ENCODE assay signal across 8 mouse cellular contexts in the genomic region with DNA sequence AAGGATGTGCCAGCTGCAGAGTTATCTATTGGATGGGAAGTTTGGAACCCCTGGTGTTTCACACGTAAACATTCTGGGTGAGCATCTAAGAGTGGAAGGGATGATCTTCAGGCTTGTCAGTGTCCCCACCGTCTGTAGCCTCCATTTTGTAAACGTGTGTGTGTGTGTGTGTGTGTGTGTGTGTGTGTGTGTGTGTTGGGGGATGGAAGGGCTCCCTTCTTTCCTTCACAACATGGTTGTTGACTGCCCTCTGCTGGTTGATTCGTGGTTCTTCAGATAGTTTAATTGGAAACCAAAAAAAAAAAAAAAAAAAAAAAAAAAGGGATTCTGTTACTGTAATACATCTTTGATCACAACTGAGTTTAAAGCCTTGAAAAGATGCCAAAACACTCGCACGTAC. TPM values are rescaled to one million over a fixed set of nuclear protein-coding genes. Genes with fewer than 3 reads are reported as not detected.
DNase-seq lines count a peak whose midpoint lies in the region; ATAC-seq and TF ChIP-seq lines count a peak whose summit lies in the region.

No protein-coding gene starts in this region.

- ATAC-seq in forebrain, embryonic 13.5 days, result peak; percentile 17; the same call in 1 of the 2 replicates
- ATAC-seq in lung, postnatal 0 days, result peak; percentile 9; the same call in 1 of the 2 replicates

- H3K27ac ChIP-seq in MEL (ENCODE audit: control insufficient read depth, low read depth, low read length), result no peak overlapping the region
- no peak overlapping the region for H3K27ac ChIP-seq in forebrain, embryonic 13.5 days
- H3K27ac ChIP-seq in layer of hippocampus, adult 2 months, result peak overlapping the region; percentile 72
- no peak overlapping the region for H3K27ac ChIP-seq in lung, postnatal 0 days (ENCODE audit: low read length)

- peak; percentile 90 for TF ChIP-seq RAD21 in MEL (IDR thresholded peaks at IDR 0.05; ENCODE audit: low read depth, low read length)

- H3K9me3 ChIP-seq in MEL (replicated peaks; ENCODE audit: insufficient read depth, low read length), result no peaks in the 10 kb centered on the region
- no peaks in the 10 kb centered on the region for H3K9me3 ChIP-seq in forebrain, embryonic 13.5 days (replicated peaks)
- no peaks in the 10 kb centered on the region for H3K9me3 ChIP-seq in lung, postnatal 0 days (ENCODE audit: low read length)

- H3K4me2 ChIP-seq in forebrain, embryonic 13.5 days, result peak overlapping the region; percentile 37
- no peak overlapping the region for H3K4me2 ChIP-seq in lung, postnatal 0 days (replicated peaks; ENCODE audit: low read depth, low read length)

- peak; percentile 91 for DNase-seq in MEL (ENCODE audit: low read depth, low spot score)
- peak; percentile 66 for DNase-seq in c-Kit-positive CD71-positive TER-119-negative erythroid progenitor cells, embryonic 14.5 days (ENCODE audit: low read depth)
- peak; percentile 69 to 72 for DNase-seq in heart, postnatal 36 days
- peak; percentile 76 to 81 for DNase-seq in layer of hippocampus, adult 2 months (ENCODE audit: low spot score in 2 of 2)
- peak; percentile 87 for DNase-seq in lung, postnatal 0 days (ENCODE audit: low spot score)
- DNase-seq in ovary, postnatal 10 days (ENCODE audit: low spot score), result peak; percentile 21
- DNase-seq in thymus, postnatal 4 days, result peak; percentile 76

- peak overlapping the region; percentile 34 to 56 for H3K4me3 ChIP-seq in MEL (ENCODE audit: control insufficient read depth in 1 of 2, insufficient read depth in 1 of 2, low read depth in 2 of 2, low read length in 2 of 2)
- H3K4me3 ChIP-seq in forebrain, embryonic 13.5 days, result no peak overlapping the region; the same call in 1 of the 2 replicates
- H3K4me3 ChIP-seq in layer of hippocampus, adult 2 months, result no peak overlapping the region
- H3K4me3 ChIP-seq in lung, postnatal 0 days (ENCODE audit: low read depth, low read length), result no peak overlapping the region

- TF ChIP-seq EP300 in MEL (IDR thresholded peaks at IDR 0.05; ENCODE audit: low read depth in 1 of 2, low read length in 2 of 2), result peak in 1 of 2 experiments; percentile 24; a peak in 1 of 4 replicates
- 0 out of 2 replicates have a peak, but pooled peaks have one; percentile 27 for TF ChIP-seq EP300 in lung, postnatal 0 days (IDR thresholded peaks at IDR 0.05)

- H3K4me1 ChIP-seq in MEL (ENCODE audit: control insufficient read depth in 1 of 2, insufficient read depth in 2 of 2, low read length in 2 of 2), result peaks cover 2 to 11% of the 10 kb centered on the region in 2 experiments; a peak in 3 of 4 replicates
- peaks cover 10% of the 10 kb centered on the region for H3K4me1 ChIP-seq in forebrain, embryonic 13.5 days
- H3K4me1 ChIP-seq in lung, postnatal 0 days (ENCODE audit: insufficient read depth, low read depth, low read length), result 0 out of 2 replicates have a peak, but pooled peaks cover 3% of the 10 kb centered on the region

- intact Hi-C loops in heart, postnatal 36 days (cut with DNase I), result loop anchor here (1.0 to 2.0 kb wide), 3 partner anchors 46 to 120 kb away; no protein-coding TSS in a partner anchor

- H3K36me3 ChIP-seq in MEL (ENCODE audit: control insufficient read depth in 1 of 2, insufficient read depth in 2 of 2, low read length in 2 of 2), result peaks cover 0 to 3% of the 10 kb centered on the region in 2 experiments; a peak in 2 of 4 replicates
- no peaks in the 10 kb centered on the region for H3K36me3 ChIP-seq in forebrain, embryonic 13.5 days (ENCODE audit: poor library complexity, severe bottlenecking)
- H3K36me3 ChIP-seq in lung, postnatal 0 days (ENCODE audit: insufficient read depth, low read length), result no peaks in the 10 kb centered on the region

- peaks cover 11% of the 10 kb centered on the region for H3K79me2 ChIP-seq in MEL (ENCODE audit: control insufficient read depth, insufficient read depth, low read length, poor library complexity)

- TF ChIP-seq CTCF in MEL (IDR thresholded peaks at IDR 0.05 in 2 of 3, conservative IDR thresholded peaks at IDR 0.05 in 1 of 3; ENCODE audit: control insufficient read depth in 1 of 3, insufficient read depth in 1 of 3, low read depth in 2 of 3, low read length in 3 of 3, poor library complexity in 1 of 3, severe bottlenecking in 1 of 3), result peak in 2 of 3 experiments; percentile 62 to 80; a peak in 4 of 6 replicates
- peak; percentile 72 for TF ChIP-seq CTCF in layer of hippocampus, adult 2 months (conservative IDR thresholded peaks at IDR 0.05)
- peak; percentile 76 for TF ChIP-seq CTCF in lung, postnatal 0 days (IDR thresholded peaks at IDR 0.05)

- peak overlapping the region; percentile 46 for H3K9ac ChIP-seq in MEL (ENCODE audit: control insufficient read depth, low read depth, low read length, poor library complexity, severe bottlenecking)
- no peak overlapping the region for H3K9ac ChIP-seq in forebrain, embryonic 13.5 days
- no peak overlapping the region for H3K9ac ChIP-seq in lung, postnatal 0 days (replicated peaks; ENCODE audit: low read depth)

- no peak for TF ChIP-seq POLR2A in MEL (IDR thresholded peaks at IDR 0.05; ENCODE audit: control insufficient read depth in 1 of 2, insufficient read depth in 1 of 2, low read depth in 1 of 2, low read length in 2 of 2, poor library complexity in 1 of 2)

- H3K27me3 ChIP-seq in MEL (ENCODE audit: control insufficient read depth in 1 of 2, insufficient read depth in 2 of 2, low read length in 2 of 2), result no peaks in the 10 kb centered on the region
- H3K27me3 ChIP-seq in forebrain, embryonic 13.5 days, result no peaks in the 10 kb centered on the region
- H3K27me3 ChIP-seq in lung, postnatal 0 days (replicated peaks; ENCODE audit: insufficient read depth, low read length), result no peaks in the 10 kb centered on the region

- WGBS in forebrain, embryonic 13.5 days, result 3% methylated on average over 6 of the region's 6 CpGs
- WGBS in lung, postnatal 0 days, result 1% methylated on average over 6 of the region's 6 CpGs

TF ChIP-seq in MEL, 35 proteins besides CTCF, POLR2A, EP300 and RAD21 (continues in another document):
- TF ChIP-seq USF1 (IDR thresholded peaks at IDR 0.05; ENCODE audit: low read depth, low read length) (no peak), TBP (IDR thresholded peaks at IDR 0.05; ENCODE audit: low read depth, low read length) (peak; percentile 63; the same call in 1 of the 2 replicates), POLR2AphosphoS5 (IDR thresholded peaks at IDR 0.05; ENCODE audit: borderline replicate concordance, low read depth, low read length) (no peak), GATA1 (IDR thresholded peaks at IDR 0.05; ENCODE audit: low read depth, low read length) (no peak), GABPA (IDR thresholded peaks at IDR 0.05; ENCODE audit: low read depth, low read length) (0 out of 2 replicates have a peak, but pooled peaks have one; percentile 33), E2F4 (IDR thresholded peaks at IDR 0.05; ENCODE audit: borderline replicate concordance, low read depth, low read length) (no peak), TCF12 (IDR thresholded peaks at IDR 0.05; ENCODE audit: low read depth, low read length) (0 out of 2 replicates have a peak, but pooled peaks have one; percentile 4), SMC3 (IDR thresholded peaks at IDR 0.05; ENCODE audit: low read depth, low read length) (peak; percentile 83), MYB (IDR thresholded peaks at IDR 0.05; ENCODE audit: low read depth, low read length) (no peak)

RNA-seq across cellular contexts. Expression of gene Smarcc2, which starts 3.8 kb away (rescaled TPM):
- 22.3 and 24.8 TPM in 2 replicates for total RNA-seq in MEL (2012; rRNA removed)
- 100 to 1,000 TPM in 1 of 2 experiments, 10 to 100 TPM in 1; 68.8 to 226 TPM for polyA plus RNA-seq in MEL (2012; ENCODE audit: insufficient read depth in 1 of 2, insufficient read length in 2 of 2, low read depth in 1 of 2, low replicate concordance in 2 of 2, missing spikeins in 1 of 2)
- 166 and 168 TPM in 2 replicates for polyA plus RNA-seq in forebrain, embryonic 13.5 days (2015; fragmentation: Nextera tagmentation; extraction: Ambion mirVana)
- 10 to 100 TPM; 79.8 to 82.7 TPM for total RNA-seq in heart, postnatal 36 days (2021)
- 100 to 1,000 TPM; 246 to 255 TPM for total RNA-seq in layer of hippocampus, adult 2 months (2021)
- 28.9 and 33.0 TPM in 2 replicates for polyA plus RNA-seq in lung, postnatal 0 days (2015; fragmentation: Nextera tagmentation; extraction: Ambion mirVana)

RNA-seq across cellular contexts. Expression of gene Myl6, which starts 38.7 kb away (rescaled TPM):
- 560 and 589 TPM in 2 replicates for total RNA-seq in MEL (2012; rRNA removed)
- polyA plus RNA-seq in MEL (2012; ENCODE audit: insufficient read depth in 1 of 2, insufficient read length in 2 of 2, low read depth in 1 of 2, low replicate concordance in 2 of 2, missing spikeins in 1 of 2), result 100 to 1,000 TPM in 1 of 2 experiments, not detected in 1; 399 TPM
- polyA plus RNA-seq in forebrain, embryonic 13.5 days (2015; fragmentation: Nextera tagmentation; extraction: Ambion mirVana), result 740 and 741 TPM in 2 replicates
- 100 to 1,000 TPM; 267 to 286 TPM for total RNA-seq in heart, postnatal 36 days (2021)
- 100 to 1,000 TPM; 519 to 544 TPM for total RNA-seq in layer of hippocampus, adult 2 months (2021)
- 1,888 and 2,049 TPM in 2 replicates for polyA plus RNA-seq in lung, postnatal 0 days (2015; fragmentation: Nextera tagmentation; extraction: Ambion mirVana)

RNA-seq across cellular contexts. Expression of gene Myl6b, which starts 43.2 kb away (rescaled TPM):
- total RNA-seq in MEL (2012; rRNA removed), result 1.8 and 2.6 TPM in 2 replicates
- polyA plus RNA-seq in MEL (2012; ENCODE audit: insufficient read depth in 1 of 2, insufficient read length in 2 of 2, low read depth in 1 of 2, low replicate concordance in 2 of 2, missing spikeins in 1 of 2), result 10 to 100 TPM in 1 of 2 experiments, not detected in 1; 18.8 TPM
- 4.1 TPM in 2 replicates for polyA plus RNA-seq in forebrain, embryonic 13.5 days (2015; fragmentation: Nextera tagmentation; extraction: Ambion mirVana)
- 1 to 10 TPM; 2.8 to 3.2 TPM for total RNA-seq in heart, postnatal 36 days (2021)
- 10 to 100 TPM; 18.5 to 21.1 TPM for total RNA-seq in layer of hippocampus, adult 2 months (2021)
- polyA plus RNA-seq in lung, postnatal 0 days (2015; fragmentation: Nextera tagmentation; extraction: Ambion mirVana), result 5.5 and 5.9 TPM in 2 replicates

RNA-seq across cellular contexts. Expression of gene Rnf41, which starts 43.8 kb away (rescaled TPM):
- 25.4 and 28.1 TPM in 2 replicates for total RNA-seq in MEL (2012; rRNA removed)
- 10 to 100 TPM in 1 of 2 experiments, not detected in 1; 27.4 TPM for polyA plus RNA-seq in MEL (2012; ENCODE audit: insufficient read depth in 1 of 2, insufficient read length in 2 of 2, low read depth in 1 of 2, low replicate concordance in 2 of 2, missing spikeins in 1 of 2)
- polyA plus RNA-seq in forebrain, embryonic 13.5 days (2015; fragmentation: Nextera tagmentation; extraction: Ambion mirVana), result 76.4 and 83.9 TPM in 2 replicates
- 10 to 100 TPM; 16.3 to 18.3 TPM for total RNA-seq in heart, postnatal 36 days (2021)
- total RNA-seq in layer of hippocampus, adult 2 months (2021), result 10 to 100 TPM; 69.5 to 71.8 TPM
- polyA plus RNA-seq in lung, postnatal 0 days (2015; fragmentation: Nextera tagmentation; extraction: Ambion mirVana), result 31.3 and 32.2 TPM in 2 replicates

RNA-seq across cellular contexts. Expression of gene Nabp2, which starts 44.0 kb away (rescaled TPM):
- 33.7 and 39.9 TPM in 2 replicates for total RNA-seq in MEL (2012; rRNA removed)
- 100 to 1,000 TPM; 166 to 249 TPM for polyA plus RNA-seq in MEL (2012; ENCODE audit: insufficient read depth in 1 of 2, insufficient read length in 2 of 2, low read depth in 1 of 2, low replicate concordance in 2 of 2, missing spikeins in 1 of 2)
- polyA plus RNA-seq in forebrain, embryonic 13.5 days (2015; fragmentation: Nextera tagmentation; extraction: Ambion mirVana), result 153 and 156 TPM in 2 replicates
- total RNA-seq in heart, postnatal 36 days (2021), result 10 to 100 TPM; 44.6 to 49.6 TPM
- total RNA-seq in layer of hippocampus, adult 2 months (2021), result 10 to 100 TPM; 88.2 to 93.0 TPM
- polyA plus RNA-seq in lung, postnatal 0 days (2015; fragmentation: Nextera tagmentation; extraction: Ambion mirVana), result 48.6 and 54.7 TPM in 2 replicates

Comparison
In these comparisons a context has a peak if more than half of its experiments do, and no peak if none do; other contexts are left out.
1. DNase-seq: peak in every context shown above with its lines; median percentile 91 in MEL; 87 in lung, postnatal 0 days; 78 in layer of hippocampus, adult 2 months; 76 in thymus, postnatal 4 days; 70 in heart, postnatal 36 days; 66 in c-Kit-positive CD71-positive TER-119-negative erythroid progenitor cells, embryonic 14.5 days; 21 in ovary, postnatal 10 days.
2. H3K4me3 ChIP-seq: peak in MEL (2 of 2); none in forebrain, embryonic 13.5 days (single experiment), layer of hippocampus, adult 2 months (single experiment) and lung, postnatal 0 days (single experiment).
3. Peak in every context shown above with its lines, with median percentiles within 50 percentile points of each other: CTCF ChIP-seq.